Mouse (Mus musculus): ENCODE measurements around the gene D6Wsu163e. TPM values are rescaled to one million over a fixed set of nuclear protein-coding genes. Genes with fewer than 3 reads are reported as not detected.

Gene D6Wsu163e
- total RNA-seq, 1 experiment, result 20.3 TPM

- DNase-seq (ENCODE audit: low read depth, low spot score), result no peak
- H3K27ac ChIP-seq (ENCODE audit: insufficient read depth, low read depth, low read length, poor library complexity, severe bottlenecking), result no peak overlapping the region
Observed at GRCm38 (mm10) chr6:126961371-126962018, 21.7 kb downstream of the D6Wsu163e start.

GRCm38 (mm10) chr6:126962709-126963108, 22.9 kb downstream of the D6Wsu163e start:
- DNase-seq (ENCODE audit: low read depth, low spot score), result no peak
- H3K36me3 ChIP-seq (ENCODE audit: control insufficient read depth, insufficient read depth, low read length, poor library complexity, severe bottlenecking), result no peaks in the 10 kb centered on the region; the same call in 1 of the 2 replicates
- in situ Hi-C loops (cut with MboI; ENCODE audit: low sequenced_read_pairs in 2 of 2, unreplicated experiment in 2 of 2), result no loop called here
- no peak overlapping the region for H3K4me3 ChIP-seq (ENCODE audit: insufficient read depth in 1 of 2, low read depth in 1 of 2, low read length in 2 of 2, poor library complexity in 1 of 2, severe bottlenecking in 1 of 2)
- no peak overlapping the region for H3K9ac ChIP-seq (ENCODE audit: insufficient read depth, low read depth, low read length, poor library complexity, severe bottlenecking)
- H3K4me1 ChIP-seq (ENCODE audit: control insufficient read depth in 2 of 2, insufficient read depth in 2 of 2, low read length in 2 of 2, poor library complexity in 1 of 2), result no peaks in the 10 kb centered on the region
- H3K9me3 ChIP-seq (ENCODE audit: control insufficient read depth, insufficient read depth, low read depth, low read length), result no peaks in the 10 kb centered on the region
- H3K27ac ChIP-seq (ENCODE audit: insufficient read depth, low read depth, low read length, poor library complexity, severe bottlenecking), result no peak overlapping the region
- TF ChIP-seq CHD2 (IDR thresholded peaks at IDR 0.05; ENCODE audit: low read depth, low read length), result no peak
- TF ChIP-seq HCFC1 (IDR thresholded peaks at IDR 0.05; ENCODE audit: borderline replicate concordance, insufficient read depth, low read length), result no peak
- no peak for TF ChIP-seq MAFK (IDR thresholded peaks at IDR 0.05; ENCODE audit: insufficient read depth, low read depth, low read length)
- no peak for TF ChIP-seq ZNF384 (IDR thresholded peaks at IDR 0.05; ENCODE audit: low read depth, low read length)

More at GRCm38 (mm10) chr6:126961371-126962018, 21.7 kb downstream of the D6Wsu163e start:
- Histone ChIP-seq H3K4me1 (ENCODE audit: control insufficient read depth in 2 of 2, insufficient read depth in 2 of 2, low read length in 2 of 2, poor library complexity in 1 of 2) (no peaks in the 10 kb centered on the region), H3K9ac (ENCODE audit: insufficient read depth, low read depth, low read length, poor library complexity, severe bottlenecking) (no peak overlapping the region), H3K4me3 (ENCODE audit: insufficient read depth in 1 of 2, low read depth in 1 of 2, low read length in 2 of 2, poor library complexity in 1 of 2, severe bottlenecking in 1 of 2) (no peak overlapping the region), H3K9me3 (ENCODE audit: control insufficient read depth, insufficient read depth, low read depth, low read length) (no peaks in the 10 kb centered on the region), H3K36me3 (ENCODE audit: control insufficient read depth, insufficient read depth, low read length, poor library complexity, severe bottlenecking) (peaks cover 2% of the 10 kb centered on the region; the same call in 1 of the 2 replicates)
- in situ Hi-C loops (cut with MboI; ENCODE audit: low sequenced_read_pairs in 2 of 2, unreplicated experiment in 2 of 2), result no loop called here
- TF ChIP-seq CHD2 (IDR thresholded peaks at IDR 0.05; ENCODE audit: low read depth, low read length) (no peak), HCFC1 (IDR thresholded peaks at IDR 0.05; ENCODE audit: borderline replicate concordance, insufficient read depth, low read length) (no peak), MAFK (IDR thresholded peaks at IDR 0.05; ENCODE audit: insufficient read depth, low read depth, low read length) (no peak), ZNF384 (IDR thresholded peaks at IDR 0.05; ENCODE audit: low read depth, low read length) (no peak), ZC3H11A (IDR thresholded peaks at IDR 0.05; ENCODE audit: borderline replicate concordance, low read depth, low read length) (no peak)

GRCm38 (mm10) chr6:126963426-126963825, 23.7 kb downstream of the D6Wsu163e start:
- Histone ChIP-seq H3K4me3 (ENCODE audit: insufficient read depth in 1 of 2, low read depth in 1 of 2, low read length in 2 of 2, poor library complexity in 1 of 2, severe bottlenecking in 1 of 2) (no peak overlapping the region), H3K36me3 (ENCODE audit: control insufficient read depth, insufficient read depth, low read length, poor library complexity, severe bottlenecking) (no peaks in the 10 kb centered on the region; the same call in 1 of the 2 replicates), H3K9me3 (ENCODE audit: control insufficient read depth, insufficient read depth, low read depth, low read length) (no peaks in the 10 kb centered on the region), H3K9ac (ENCODE audit: insufficient read depth, low read depth, low read length, poor library complexity, severe bottlenecking) (no peak overlapping the region), H3K27ac (ENCODE audit: insufficient read depth, low read depth, low read length, poor library complexity, severe bottlenecking) (no peak overlapping the region), H3K4me1 (ENCODE audit: control insufficient read depth in 2 of 2, insufficient read depth in 2 of 2, low read length in 2 of 2, poor library complexity in 1 of 2) (no peaks in the 10 kb centered on the region)
- DNase-seq (ENCODE audit: low read depth, low spot score), result no peak
- in situ Hi-C loops (cut with MboI; ENCODE audit: low sequenced_read_pairs in 2 of 2, unreplicated experiment in 2 of 2), result no loop called here
- no peak for TF ChIP-seq ZC3H11A (IDR thresholded peaks at IDR 0.05; ENCODE audit: borderline replicate concordance, low read depth, low read length)
- TF ChIP-seq CHD2 (IDR thresholded peaks at IDR 0.05; ENCODE audit: low read depth, low read length), result no peak
- no peak for TF ChIP-seq HCFC1 (IDR thresholded peaks at IDR 0.05; ENCODE audit: borderline replicate concordance, insufficient read depth, low read length)
- no peak for TF ChIP-seq ZNF384 (IDR thresholded peaks at IDR 0.05; ENCODE audit: low read depth, low read length)
- no peak for TF ChIP-seq MAFK (IDR thresholded peaks at IDR 0.05; ENCODE audit: insufficient read depth, low read depth, low read length)

GRCm38 (mm10) chr6:126966241-126967026, 26.7 kb downstream of the D6Wsu163e start:
- Histone ChIP-seq H3K4me1 (ENCODE audit: control insufficient read depth in 2 of 2, insufficient read depth in 2 of 2, low read length in 2 of 2, poor library complexity in 1 of 2) (no peaks in the 10 kb centered on the region), H3K9me3 (ENCODE audit: control insufficient read depth, insufficient read depth, low read depth, low read length) (no peaks in the 10 kb centered on the region), H3K36me3 (ENCODE audit: control insufficient read depth, insufficient read depth, low read length, poor library complexity, severe bottlenecking) (no peaks in the 10 kb centered on the region; the same call in 1 of the 2 replicates), H3K4me3 (ENCODE audit: insufficient read depth in 1 of 2, low read depth in 1 of 2, low read length in 2 of 2, poor library complexity in 1 of 2, severe bottlenecking in 1 of 2) (no peak overlapping the region), H3K9ac (ENCODE audit: insufficient read depth, low read depth, low read length, poor library complexity, severe bottlenecking) (no peak overlapping the region), H3K27ac (ENCODE audit: insufficient read depth, low read depth, low read length, poor library complexity, severe bottlenecking) (no peak overlapping the region)
- TF ChIP-seq ZC3H11A (IDR thresholded peaks at IDR 0.05; ENCODE audit: borderline replicate concordance, low read depth, low read length), result no peak
- no peak for TF ChIP-seq CHD2 (IDR thresholded peaks at IDR 0.05; ENCODE audit: low read depth, low read length)
- no peak for TF ChIP-seq MAFK (IDR thresholded peaks at IDR 0.05; ENCODE audit: insufficient read depth, low read depth, low read length)
- no peak for TF ChIP-seq HCFC1 (IDR thresholded peaks at IDR 0.05; ENCODE audit: borderline replicate concordance, insufficient read depth, low read length)
- no peak for TF ChIP-seq ZNF384 (IDR thresholded peaks at IDR 0.05; ENCODE audit: low read depth, low read length)
- in situ Hi-C loops (cut with MboI; ENCODE audit: low sequenced_read_pairs in 2 of 2, unreplicated experiment in 2 of 2), result no loop called here
- no peak for DNase-seq (ENCODE audit: low read depth, low spot score)
